Mouse (Mus musculus) liver, embryonic 11.5 days (tissue): ENCODE measurements at regions not wholly inside any gene's neighbourhood (a gene's known extent, or its start where the extent isn't known, plus 50 kb on each side); places are given as distances from the start of the nearest gene placed in this dataset.
"Not testable (repeated sequence)": the region's sequence is repeated elsewhere in the genome, so short reads cannot be mapped to it uniquely, and the experiment has no call there.

Experiments used
- ATAC-seq: fragments of 200-750 bp; cut with Nextera tagmentation; replicated peaks from 2 replicates; pipeline ENCODE4 v1.8.0; 2017; ENCODE audit warnings: moderate number of reproducible peaks, mild to moderate bottlenecking, moderate TSS enrichment, moderate library complexity; ENCODE audit not compliant: low FRiP score
- DNase-seq: peaks from one replicate; pipeline ENCODE4 v3.0.0-alpha.2; 2017; ENCODE audit warnings: low spot score
- H3K27ac ChIP-seq: fragments of 300-500 bp; sonication (generic); 2 replicates; pipeline ENCODE4 v1.5.1; 2014; ENCODE audit warnings: mild to moderate bottlenecking, low read depth, low read length, control low read depth
- H3K27me3 ChIP-seq: fragments of 300-500 bp; sonication (generic); replicated peaks from 2 replicates; pipeline ENCODE4 v1.6.1; 2014; ENCODE audit warnings: low read length, mixed read lengths; ENCODE audit not compliant: control insufficient read depth, insufficient read depth
- H3K36me3 ChIP-seq: fragments of 300-500 bp; sonication (generic); 2 replicates; pipeline ENCODE4 v1.6.1; 2014; ENCODE audit warnings: mild to moderate bottlenecking, low read length, moderate library complexity, mixed read lengths; ENCODE audit not compliant: control insufficient read depth, insufficient read depth
- H3K4me1 ChIP-seq: fragments of 300-500 bp; sonication (generic); replicated peaks from 2 replicates; pipeline ENCODE4 v1.6.1; 2014; ENCODE audit warnings: low read length, mixed read lengths; ENCODE audit not compliant: control insufficient read depth, insufficient read depth
- H3K4me2 ChIP-seq: fragments of 300-500 bp; sonication (generic); 2 replicates; pipeline ENCODE4 v1.6.1; 2014; ENCODE audit warnings: mild to moderate bottlenecking, control low read depth, moderate library complexity
- H3K4me3 ChIP-seq: fragments of 300-500 bp; sonication (generic); 2 replicates; pipeline ENCODE4 v1.5.1; 2014; ENCODE audit warnings: low read depth, low read length, control low read depth
- H3K9ac ChIP-seq: fragments of 300-500 bp; sonication (generic); 2 replicates; pipeline ENCODE4 v1.6.1; 2014; ENCODE audit warnings: low read depth, low read length, control low read depth
- H3K9me3 ChIP-seq: fragments of 300-500 bp; sonication (generic); 2 replicates; pipeline ENCODE4 v1.6.1; 2016; ENCODE audit warnings: low read length, inconsistent platforms, mixed read lengths; ENCODE audit not compliant: control insufficient read depth
- WGBS: fragments of 180-500 bp; shearing (Covaris S2); extraction: QIAGEN DNeasy Blood & Tissue Kit; methylation state at CpG from one replicate; pipeline ENCODE4 v1.1.7; 2014; 5-methylcytosine and 5-hydroxymethylcytosine counted together

DNA sequence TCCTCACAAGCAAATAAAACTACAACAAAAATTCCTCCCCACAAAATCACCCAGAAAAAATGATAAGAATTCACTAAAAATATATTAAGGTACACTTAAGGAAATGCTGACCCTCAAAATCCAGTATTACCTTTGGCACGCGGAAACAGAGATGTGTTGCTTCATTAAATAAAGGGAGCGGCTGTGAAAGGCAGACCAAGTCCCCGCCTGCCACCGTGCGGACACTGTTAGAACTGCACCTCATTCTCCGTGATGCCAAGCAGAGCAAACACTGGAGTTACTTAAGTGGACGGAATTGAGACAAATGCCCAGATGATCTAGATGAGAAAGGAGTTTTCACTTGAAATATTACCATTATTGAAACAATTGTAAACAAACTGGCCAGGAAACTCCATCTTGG lies 1839.1 kb downstream of the 9330182O14Rik start:
- H3K4me3 ChIP-seq, result no peak overlapping the region
- ATAC-seq, result no peak; the same call in 1 of the 2 replicates
- no peak overlapping the region for H3K9ac ChIP-seq
- peak; percentile 62 for DNase-seq
- no peaks in the 10 kb centered on the region for H3K4me1 ChIP-seq
- H3K9me3 ChIP-seq, result no peaks in the 10 kb centered on the region
- WGBS, result 7% methylated on average over 8 of the region's 8 CpGs
- H3K27ac ChIP-seq, result no peak overlapping the region
- no peaks in the 10 kb centered on the region for H3K36me3 ChIP-seq
- no peak overlapping the region for H3K4me2 ChIP-seq
- H3K27me3 ChIP-seq, result no peaks in the 10 kb centered on the region

DNA sequence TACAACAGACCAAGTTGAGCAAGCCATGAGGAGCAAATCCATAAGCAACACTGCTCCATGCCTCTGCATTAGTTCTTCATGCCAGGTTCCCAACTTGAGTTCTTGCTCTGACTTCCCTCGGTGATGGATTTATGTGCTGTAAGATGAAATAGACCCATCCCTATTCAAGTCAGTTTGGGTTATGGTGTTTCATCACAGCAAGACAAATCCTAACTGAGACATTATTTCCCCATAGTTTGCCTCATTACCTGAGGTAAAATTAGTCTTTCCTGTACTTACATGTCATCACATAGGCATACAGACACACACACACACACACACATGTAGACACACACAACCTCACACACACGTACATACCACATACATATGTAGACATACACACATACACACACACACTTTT lies 1843.0 kb downstream of the 9330182O14Rik start:
- no peaks in the 10 kb centered on the region for H3K9me3 ChIP-seq
- no peaks in the 10 kb centered on the region for H3K27me3 ChIP-seq
- WGBS, result 93% methylated on average over 2 of the region's 2 CpGs
- H3K9ac ChIP-seq, result no peak overlapping the region
- no peak overlapping the region for H3K4me3 ChIP-seq
- H3K4me2 ChIP-seq, result no peak overlapping the region
- H3K27ac ChIP-seq, result no peak overlapping the region
- ATAC-seq, result no peak
- no peaks in the 10 kb centered on the region for H3K36me3 ChIP-seq
- DNase-seq, result no peak
- no peaks in the 10 kb centered on the region for H3K4me1 ChIP-seq

DNA sequence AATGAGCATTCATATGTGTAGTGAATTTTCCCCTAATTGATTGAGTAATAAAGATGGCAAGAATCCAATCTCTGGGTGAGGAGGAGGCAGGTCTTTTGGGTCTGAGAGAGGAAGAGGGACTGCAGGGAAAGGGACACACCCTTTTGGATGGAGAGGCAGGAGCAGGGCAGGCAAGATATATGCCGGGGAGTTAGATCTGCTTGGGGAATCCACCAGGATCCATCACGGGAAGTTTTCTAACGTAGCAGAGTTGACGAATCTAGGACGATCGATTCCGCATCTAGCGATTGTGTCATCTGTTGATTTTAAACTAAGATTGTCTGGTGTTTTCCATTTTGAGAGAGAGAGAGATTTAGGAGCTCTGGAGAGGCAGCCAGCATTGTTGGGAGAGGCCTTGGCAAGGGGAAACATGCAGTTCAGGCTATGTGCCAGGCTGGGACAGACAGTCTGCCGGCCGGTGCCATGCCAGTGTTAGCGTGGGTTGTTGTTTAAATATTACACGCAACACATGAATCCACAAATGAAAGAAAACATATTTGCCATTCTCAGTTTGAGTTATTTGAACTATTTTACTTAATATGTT lies 1843.6 kb downstream of the 9330182O14Rik start:
- no peak for DNase-seq
- Histone ChIP-seq H3K27me3 (no peaks in the 10 kb centered on the region), H3K4me1 (no peaks in the 10 kb centered on the region), H3K27ac (no peak overlapping the region), H3K36me3 (no peaks in the 10 kb centered on the region), H3K9me3 (no peaks in the 10 kb centered on the region), H3K4me2 (no peak overlapping the region), H3K4me3 (no peak overlapping the region), H3K9ac (no peak overlapping the region)
- 94% methylated on average over 12 of the region's 12 CpGs for WGBS
- ATAC-seq, result no peak

DNA sequence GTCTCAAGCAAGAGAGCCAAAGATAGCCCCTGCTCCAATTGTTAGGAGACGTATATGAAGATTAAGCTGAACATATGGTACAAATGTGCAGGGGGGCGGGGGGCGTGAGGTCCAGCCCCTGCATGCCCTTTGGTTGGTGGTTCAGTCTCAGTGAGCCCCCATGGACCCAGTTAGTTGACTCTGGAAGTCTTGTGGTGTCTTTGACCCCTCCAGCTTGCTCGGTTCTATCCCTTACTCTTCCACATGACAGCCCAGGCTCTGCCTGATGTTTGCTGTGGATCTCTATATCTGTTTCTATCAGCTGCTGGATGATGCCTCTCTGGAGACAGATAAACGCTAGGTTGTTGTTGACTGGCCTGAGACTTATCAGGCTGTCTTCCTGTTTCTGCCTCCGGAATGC lies 1849.1 kb downstream of the 9330182O14Rik start:
- H3K36me3 ChIP-seq, result no peaks in the 10 kb centered on the region
- 57% methylated on average over 6 of the region's 6 CpGs for WGBS
- DNase-seq (no peak), ATAC-seq (no peak)
- no peak overlapping the region for H3K4me3 ChIP-seq
- no peak overlapping the region for H3K4me2 ChIP-seq
- H3K27me3 ChIP-seq, result no peaks in the 10 kb centered on the region
- H3K27ac ChIP-seq, result no peak overlapping the region
- no peaks in the 10 kb centered on the region for H3K9me3 ChIP-seq
- no peaks in the 10 kb centered on the region for H3K4me1 ChIP-seq
- no peak overlapping the region for H3K9ac ChIP-seq

DNA sequence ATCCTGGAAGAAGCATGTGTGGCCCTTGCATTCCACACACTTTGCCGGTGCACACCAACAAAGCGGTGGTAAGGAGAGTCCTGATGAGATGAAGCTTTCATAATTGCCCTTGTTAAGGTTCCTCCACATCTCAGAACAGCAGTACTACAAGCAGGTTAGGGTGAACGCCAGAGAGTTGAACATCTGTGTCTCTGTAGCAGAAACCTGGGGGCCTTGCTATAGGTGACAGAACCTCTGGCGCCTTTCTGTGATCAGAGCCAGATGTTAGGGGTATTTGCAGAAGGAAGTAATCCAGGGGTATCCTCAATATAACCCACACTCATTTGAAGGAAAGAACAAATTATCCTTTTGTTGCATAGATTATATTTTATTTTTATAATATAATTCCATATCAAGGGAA lies 1850.1 kb downstream of the 9330182O14Rik start:
- no peak for DNase-seq
- no peaks in the 10 kb centered on the region for H3K36me3 ChIP-seq
- no peaks in the 10 kb centered on the region for H3K27me3 ChIP-seq
- no peak overlapping the region for H3K9ac ChIP-seq
- 84% methylated on average over 4 of the region's 4 CpGs for WGBS
- H3K9me3 ChIP-seq, result no peaks in the 10 kb centered on the region
- H3K27ac ChIP-seq, result no peak overlapping the region
- H3K4me3 ChIP-seq, result no peak overlapping the region
- ATAC-seq, result no peak
- no peak overlapping the region for H3K4me2 ChIP-seq
- H3K4me1 ChIP-seq, result no peaks in the 10 kb centered on the region

DNA sequence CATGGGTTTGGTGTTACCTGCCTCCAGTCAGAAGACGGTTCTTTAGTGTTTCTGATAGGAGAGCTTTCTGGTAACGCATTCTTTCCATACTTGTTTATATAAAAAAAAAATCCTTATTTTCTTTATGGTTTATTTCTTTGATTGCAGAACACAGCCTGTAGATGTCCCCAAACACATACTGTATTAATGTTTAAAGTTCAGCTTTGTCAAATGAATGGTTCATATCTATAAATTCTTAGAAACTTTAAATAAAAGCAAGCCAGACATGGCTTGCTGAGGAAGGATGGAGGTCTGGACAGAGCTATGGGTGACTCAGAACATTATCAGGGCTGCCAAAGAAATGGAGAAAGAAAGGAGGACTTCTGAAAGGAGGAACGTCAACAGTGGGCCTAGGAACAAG lies 1852.1 kb downstream of the 9330182O14Rik start:
- DNase-seq (no peak), ATAC-seq (no peak)
- Histone ChIP-seq H3K27ac (no peak overlapping the region), H3K9ac (no peak overlapping the region), H3K9me3 (no peaks in the 10 kb centered on the region), H3K4me1 (no peaks in the 10 kb centered on the region), H3K36me3 (no peaks in the 10 kb centered on the region), H3K4me3 (no peak overlapping the region), H3K27me3 (no peaks in the 10 kb centered on the region), H3K4me2 (no peak overlapping the region)
- 79% methylated on average over 3 of the region's 3 CpGs for WGBS

DNA sequence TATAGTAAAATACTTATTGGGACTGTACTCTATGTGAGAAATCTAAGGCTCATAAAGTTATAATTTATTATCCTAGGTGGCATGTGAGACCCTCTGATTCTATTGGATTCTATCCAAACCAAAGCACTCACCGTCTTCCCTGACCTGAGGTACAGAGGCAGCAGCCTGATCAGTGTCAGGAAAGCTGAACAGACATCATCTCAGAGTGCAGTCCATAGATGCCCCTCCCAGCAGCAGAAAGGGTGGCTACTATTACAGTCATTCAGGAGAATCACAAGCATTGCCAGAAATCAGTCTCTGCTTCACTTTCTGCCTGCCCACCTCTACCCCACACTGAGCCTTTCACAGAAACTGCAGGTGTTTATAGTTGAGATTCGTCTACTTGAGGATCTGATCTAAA lies 1854.9 kb downstream of the 9330182O14Rik start:
- no peak overlapping the region for H3K9ac ChIP-seq
- H3K36me3 ChIP-seq, result no peaks in the 10 kb centered on the region
- WGBS, result 61% methylated on average over 2 of the region's 2 CpGs
- H3K27me3 ChIP-seq, result no peaks in the 10 kb centered on the region
- no peak overlapping the region for H3K4me2 ChIP-seq
- DNase-seq, result no peak
- H3K4me3 ChIP-seq, result no peak overlapping the region
- ATAC-seq, result no peak
- no peak overlapping the region for H3K27ac ChIP-seq
- H3K9me3 ChIP-seq, result no peaks in the 10 kb centered on the region
- no peaks in the 10 kb centered on the region for H3K4me1 ChIP-seq

DNA sequence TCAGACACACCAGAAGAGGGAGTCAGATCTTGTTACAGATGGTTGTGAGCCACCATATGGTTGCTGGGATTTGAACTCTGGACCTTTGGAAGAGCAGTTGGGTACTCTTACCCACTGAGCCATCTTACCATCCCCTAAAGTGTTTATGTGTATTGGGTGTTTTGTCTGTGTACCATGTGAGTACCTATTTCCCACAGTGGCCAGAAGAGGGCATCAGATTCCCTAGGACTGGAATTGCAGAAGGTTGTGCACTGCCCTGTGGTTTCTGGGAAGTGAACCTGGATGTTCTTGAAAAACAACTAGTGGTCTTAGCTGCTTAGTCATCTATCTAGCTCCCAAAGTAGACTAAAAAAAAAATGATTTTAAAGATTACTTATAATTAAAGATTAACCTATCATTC lies 1857.7 kb downstream of the 9330182O14Rik start:
- no peak for DNase-seq
- no peak for ATAC-seq
- no peaks in the 10 kb centered on the region for H3K36me3 ChIP-seq

DNA sequence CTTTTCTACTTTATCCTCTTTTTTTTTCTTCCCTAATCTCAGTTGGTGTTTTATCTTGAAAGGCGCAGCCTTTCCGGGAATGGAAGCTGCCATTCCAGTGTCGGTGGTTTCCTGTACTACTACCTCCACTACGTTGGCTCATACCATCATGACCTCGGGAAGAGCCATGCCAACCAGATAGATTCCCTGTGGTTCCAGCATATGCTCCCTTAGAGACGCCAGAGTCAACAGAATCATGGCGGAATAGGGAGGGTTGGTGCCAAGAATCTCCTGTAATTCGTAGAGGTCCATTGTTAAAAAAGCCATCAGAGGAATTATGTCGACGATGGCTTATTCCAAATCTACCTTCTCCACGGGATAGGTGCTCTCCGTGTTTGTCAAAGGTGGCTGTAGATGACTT lies 1898.1 kb downstream of the 9330182O14Rik start:
- not testable (repeated sequence) for H3K27ac ChIP-seq, H3K4me2 ChIP-seq, H3K4me3 ChIP-seq, ATAC-seq, H3K4me1 ChIP-seq, H3K9me3 ChIP-seq, H3K27me3 ChIP-seq, H3K36me3 ChIP-seq, H3K9ac ChIP-seq, DNase-seq
- 89% methylated on average over 12 of the region's 12 CpGs for WGBS

More for the DNA sequence above, 1857.7 kb downstream of the 9330182O14Rik start:
- Histone ChIP-seq H3K27me3 (no peaks in the 10 kb centered on the region), H3K4me1 (no peaks in the 10 kb centered on the region), H3K9ac (no peak overlapping the region), H3K9me3 (no peaks in the 10 kb centered on the region), H3K27ac (no peak overlapping the region), H3K4me3 (no peak overlapping the region), H3K4me2 (no peak overlapping the region)
